Mouse (Mus musculus) testis, adult 2 months (tissue): ENCODE data around the gene Glo1.

Source experiments
- CTCF ChIP-seq: fragments of 200-500 bp; IDR thresholded peaks from 2 replicates; pipeline ENCODE4 v1.5.1; 2012; ENCODE audit warnings: low read depth, mild to moderate bottlenecking, inconsistent platforms, low read length, moderate library complexity; ENCODE audit not compliant: control insufficient read depth, insufficient read depth, insufficient replicate concordance
- POLR2A ChIP-seq: fragments of 200-500 bp; IDR thresholded peaks from 2 replicates; pipeline ENCODE4 v1.6.1; 2012; ENCODE audit warnings: low read depth, mild to moderate bottlenecking, inconsistent platforms, low read length, moderate library complexity; ENCODE audit not compliant: control insufficient read depth

DNA sequence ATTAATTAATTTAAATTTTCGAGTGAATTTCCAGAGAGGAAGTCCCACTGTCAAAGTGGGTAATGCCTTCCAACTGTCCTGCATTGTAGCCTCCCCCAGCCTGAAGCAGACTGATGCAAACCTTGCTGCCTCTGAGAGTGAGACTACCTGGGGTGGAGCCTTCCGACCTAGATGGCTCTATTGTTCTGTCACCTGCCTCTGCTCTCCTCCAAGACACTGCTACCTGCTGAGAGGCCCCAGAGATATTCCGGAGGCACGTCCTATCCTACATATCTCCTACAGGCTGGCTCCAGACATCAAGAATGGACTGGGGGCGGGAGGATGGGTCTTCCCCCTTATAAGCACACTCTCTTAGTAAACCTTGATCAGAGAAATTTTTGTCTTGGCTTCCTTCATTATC, 28.4 kb downstream of the Glo1 start:
- TF ChIP-seq CTCF = no peak
- no peak for TF ChIP-seq POLR2A
